Mouse (Mus musculus): ENCODE results near the gene Gcgr. TPM values are rescaled to one million over a fixed set of nuclear protein-coding genes. Genes with fewer than 3 reads are reported as not detected.

Gcgr gene
- polyA plus RNA-seq, 1 experiment from 2014 or later, result 0.59 TPM

DNA sequence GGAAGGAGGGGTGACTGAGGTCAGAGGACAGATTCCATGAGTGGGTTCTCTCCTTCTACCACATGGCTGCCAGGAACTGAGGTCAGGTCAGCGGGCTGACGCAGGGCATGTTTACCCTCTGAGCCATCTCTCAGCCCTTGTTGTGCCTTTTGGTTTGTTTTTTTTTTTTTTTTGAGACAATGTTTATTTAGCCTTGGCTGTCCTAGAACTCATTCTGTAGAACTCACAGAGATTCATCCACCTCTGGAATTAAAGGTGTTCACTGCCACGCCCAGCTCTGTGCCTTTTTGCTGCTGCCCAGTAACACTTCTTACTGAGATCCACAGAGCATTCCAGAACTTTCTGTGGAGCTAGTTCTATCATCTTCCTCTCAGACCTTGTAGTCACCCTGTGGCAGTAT is 24.8 kb upstream of the Gcgr start:
- H3K4me3 ChIP-seq (ENCODE audit: low read depth, low read length), result no peak overlapping the region
- no peak overlapping the region for H3K9ac ChIP-seq
- H3K4me2 ChIP-seq, result no peak overlapping the region
- H3K4me1 ChIP-seq (ENCODE audit: insufficient read depth), result 0 out of 2 replicates have a peak, but pooled peaks cover 4% of the 10 kb centered on the region
- H3K9me3 ChIP-seq (ENCODE audit: low read depth, low read length), result no peaks in the 10 kb centered on the region
- WGBS, result 73% methylated on average over 3 of the region's 3 CpGs
- DNase-seq (no peak), ATAC-seq (ENCODE audit: insufficient read depth) (no peak)
- no peak overlapping the region for H3K27ac ChIP-seq (ENCODE audit: low read depth)
- no peaks in the 10 kb centered on the region for H3K36me3 ChIP-seq (ENCODE audit: insufficient read depth)
- no peak for TF ChIP-seq CTCF (IDR thresholded peaks at IDR 0.05; ENCODE audit: low read depth)
- no peaks in the 10 kb centered on the region for H3K27me3 ChIP-seq (ENCODE audit: insufficient read depth, low read length)

DNA sequence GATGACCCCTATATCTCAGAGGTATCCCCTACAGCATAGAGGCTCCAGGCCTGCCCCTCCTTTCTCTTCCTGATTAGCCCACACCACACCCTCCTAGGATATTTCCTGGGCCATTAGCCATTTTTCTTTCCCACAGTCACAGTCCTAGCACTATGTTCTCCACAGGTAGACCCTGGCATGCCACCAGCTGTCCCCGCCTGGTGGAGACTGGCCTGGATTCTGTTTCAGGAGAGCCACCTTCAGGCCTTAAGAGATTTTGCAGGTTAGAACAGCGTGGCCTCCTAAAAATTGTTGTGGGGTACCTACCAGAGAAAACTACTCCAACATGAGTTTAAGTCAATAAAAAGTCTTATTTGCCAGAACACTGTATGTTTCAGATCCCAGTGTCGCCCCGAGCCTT is 23.6 kb upstream of the Gcgr start:
- H3K9me3 ChIP-seq (ENCODE audit: low read depth, low read length), result no peaks in the 10 kb centered on the region
- no peak overlapping the region for H3K9ac ChIP-seq
- TF ChIP-seq CTCF (IDR thresholded peaks at IDR 0.05; ENCODE audit: low read depth), result peak; percentile 58
- H3K4me1 ChIP-seq (ENCODE audit: insufficient read depth), result 0 out of 2 replicates have a peak, but pooled peaks cover 4% of the 10 kb centered on the region
- peak overlapping the region; percentile 82 for H3K27ac ChIP-seq (ENCODE audit: low read depth)
- ATAC-seq (ENCODE audit: insufficient read depth), result no peak
- DNase-seq, result peak; percentile 45
- no peaks in the 10 kb centered on the region for H3K27me3 ChIP-seq (ENCODE audit: insufficient read depth, low read length)
- H3K36me3 ChIP-seq (ENCODE audit: insufficient read depth), result no peaks in the 10 kb centered on the region
- 60% methylated on average over 4 of the region's 4 CpGs for WGBS
- H3K4me3 ChIP-seq (ENCODE audit: low read depth, low read length), result no peak overlapping the region
- no peak overlapping the region for H3K4me2 ChIP-seq

DNA sequence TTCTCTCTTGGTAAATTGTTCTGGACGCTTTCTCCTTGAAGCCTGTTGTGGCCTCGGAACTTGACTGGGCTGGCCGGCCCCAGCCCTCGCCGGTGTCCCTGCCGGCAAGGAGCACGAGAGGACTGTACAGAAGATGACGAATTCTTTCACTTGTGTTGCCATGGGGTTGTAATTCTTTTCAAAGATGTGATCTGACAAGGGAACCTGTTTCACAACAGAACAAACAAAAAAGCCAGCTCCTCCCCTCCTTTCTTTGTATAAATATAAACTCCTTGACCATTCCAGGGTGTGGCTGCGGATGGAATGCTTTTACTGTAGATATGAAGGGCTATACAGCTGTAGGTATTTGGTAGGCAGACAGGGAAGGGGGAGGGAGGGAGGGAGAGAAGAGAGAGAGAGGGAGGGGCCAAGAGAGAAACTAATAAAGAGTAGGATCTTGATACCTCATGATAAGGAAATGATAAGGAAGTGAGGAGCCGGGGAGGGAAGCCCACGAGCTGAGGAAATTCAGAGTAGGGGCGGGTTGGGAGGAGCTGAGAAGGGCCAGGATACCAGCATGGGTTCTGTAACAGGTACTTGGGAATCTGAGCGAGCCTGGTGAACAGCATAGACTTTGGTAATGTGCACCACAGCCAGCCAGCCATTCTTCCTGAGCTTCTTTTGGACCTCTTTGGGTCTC is 22.7 kb upstream of the Gcgr start:
- DNase-seq (peak; percentile 44), ATAC-seq (ENCODE audit: insufficient read depth) (peak; percentile 72)
- 0 out of 2 replicates have a peak, but pooled peaks cover 4% of the 10 kb centered on the region for H3K4me1 ChIP-seq (ENCODE audit: insufficient read depth)
- no peak overlapping the region for H3K4me2 ChIP-seq
- peak overlapping the region; percentile 82 for H3K27ac ChIP-seq (ENCODE audit: low read depth)
- H3K9me3 ChIP-seq (ENCODE audit: low read depth, low read length), result no peaks in the 10 kb centered on the region
- no peaks in the 10 kb centered on the region for H3K36me3 ChIP-seq (ENCODE audit: insufficient read depth)
- 46% methylated on average over 13 of the region's 13 CpGs for WGBS
- no peak overlapping the region for H3K4me3 ChIP-seq (ENCODE audit: low read depth, low read length)
- H3K27me3 ChIP-seq (ENCODE audit: insufficient read depth, low read length), result no peaks in the 10 kb centered on the region
- no peak for TF ChIP-seq CTCF (IDR thresholded peaks at IDR 0.05; ENCODE audit: low read depth)
- H3K9ac ChIP-seq, result no peak overlapping the region

- Histone ChIP-seq H3K9ac (no peak overlapping the region), H3K27ac (ENCODE audit: low read depth) (peak overlapping the region; percentile 50), H3K9me3 (ENCODE audit: low read depth, low read length) (no peaks in the 10 kb centered on the region), H3K27me3 (ENCODE audit: insufficient read depth, low read length) (no peaks in the 10 kb centered on the region), H3K36me3 (ENCODE audit: insufficient read depth) (no peaks in the 10 kb centered on the region), H3K4me3 (ENCODE audit: low read depth, low read length) (no peak overlapping the region), H3K4me1 (ENCODE audit: insufficient read depth) (0 out of 2 replicates have a peak, but pooled peaks cover 4% of the 10 kb centered on the region), H3K4me2 (no peak overlapping the region)
- WGBS, result 74% methylated on average over 9 of the region's 9 CpGs
- ATAC-seq (ENCODE audit: insufficient read depth) (no peak), DNase-seq (no peak)
- no peak for TF ChIP-seq CTCF (IDR thresholded peaks at IDR 0.05; ENCODE audit: low read depth)
Observed at GRCm38 (mm10) chr11:120508290-120508870, 22.1 kb upstream of the Gcgr start.

DNA sequence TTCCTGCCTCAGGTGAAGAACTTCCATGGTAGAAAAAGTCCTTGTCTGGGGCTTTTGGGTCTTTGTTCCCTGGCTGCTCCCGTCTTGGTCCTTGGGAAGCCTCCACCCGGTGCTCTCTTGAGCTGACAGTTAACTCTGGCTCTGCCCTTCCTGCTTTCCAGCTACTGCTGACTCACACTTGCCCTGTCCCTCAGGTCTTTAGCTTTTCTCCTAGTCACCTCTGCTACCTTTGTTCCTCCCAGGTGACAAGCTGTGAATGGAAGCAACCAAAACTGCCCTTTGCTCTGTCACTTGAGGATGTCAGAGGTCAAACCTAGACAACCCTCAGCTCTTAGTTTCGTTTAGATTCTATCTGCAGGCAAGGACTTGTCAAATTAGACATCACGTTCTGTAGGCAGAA is 20.6 kb upstream of the Gcgr start:
- TF ChIP-seq CTCF (IDR thresholded peaks at IDR 0.05; ENCODE audit: low read depth), result no peak
- Histone ChIP-seq H3K36me3 (ENCODE audit: insufficient read depth) (no peaks in the 10 kb centered on the region), H3K9me3 (ENCODE audit: low read depth, low read length) (no peaks in the 10 kb centered on the region), H3K4me1 (ENCODE audit: insufficient read depth) (0 out of 2 replicates have a peak, but pooled peaks cover 4% of the 10 kb centered on the region), H3K4me2 (peak overlapping the region; percentile 49), H3K9ac (peak overlapping the region; percentile 38; the same call in 1 of the 2 replicates), H3K4me3 (ENCODE audit: low read depth, low read length) (no peak overlapping the region; the same call in 1 of the 2 replicates), H3K27ac (ENCODE audit: low read depth) (peak overlapping the region; percentile 2; the same call in 1 of the 2 replicates), H3K27me3 (ENCODE audit: insufficient read depth, low read length) (no peaks in the 10 kb centered on the region)
- DNase-seq, result no peak
- no peak for ATAC-seq (ENCODE audit: insufficient read depth)
- 41% methylated on average over 4 of the region's 4 CpGs for WGBS

DNA sequence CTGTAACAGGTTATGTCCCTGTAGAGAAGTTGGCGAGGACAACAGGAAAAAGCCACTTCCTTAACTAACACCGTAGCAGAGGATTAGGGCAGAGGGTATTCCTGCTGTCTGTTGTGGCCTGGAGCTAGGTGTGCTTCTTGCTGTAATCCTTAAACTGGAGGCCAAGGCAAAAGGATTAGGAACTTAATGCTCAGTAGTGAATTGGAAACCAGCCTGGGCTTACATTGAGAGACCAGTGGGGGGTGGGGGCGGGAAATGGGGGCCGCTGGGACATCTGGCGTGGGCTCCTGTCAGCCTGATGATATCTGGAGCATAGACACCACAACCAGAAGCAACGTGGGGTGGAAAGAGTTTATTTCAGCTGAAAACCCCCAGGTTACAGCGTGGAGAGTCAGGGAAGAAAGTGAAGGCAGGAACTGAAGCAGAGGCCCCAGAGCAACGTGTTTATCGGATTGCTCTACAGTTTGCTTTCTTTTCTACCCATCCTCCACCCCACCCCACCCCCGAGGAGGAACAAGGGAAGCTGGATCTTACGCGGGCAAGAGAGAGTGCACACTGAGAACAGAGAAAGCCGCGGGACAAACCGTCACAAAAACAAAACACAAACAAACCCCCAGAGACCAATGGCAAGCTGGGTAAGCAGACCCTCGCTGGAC is 20.0 kb upstream of the Gcgr start:
- no peaks in the 10 kb centered on the region for H3K27me3 ChIP-seq (ENCODE audit: insufficient read depth, low read length)
- ATAC-seq (ENCODE audit: insufficient read depth) (0 out of 2 replicates have a peak, but pooled peaks have one; percentile 25), DNase-seq (peak; percentile 57)
- H3K9me3 ChIP-seq (ENCODE audit: low read depth, low read length), result no peaks in the 10 kb centered on the region
- 0 out of 2 replicates have a peak, but pooled peaks cover 4% of the 10 kb centered on the region for H3K4me1 ChIP-seq (ENCODE audit: insufficient read depth)
- WGBS, result 7% methylated on average over 16 of the region's 16 CpGs
- H3K4me3 ChIP-seq (ENCODE audit: low read depth, low read length), result peak overlapping the region; percentile 6
- H3K4me2 ChIP-seq, result peak overlapping the region; percentile 49
- H3K27ac ChIP-seq (ENCODE audit: low read depth), result peak overlapping the region; percentile 2
- H3K9ac ChIP-seq, result peak overlapping the region; percentile 38
- no peak for TF ChIP-seq CTCF (IDR thresholded peaks at IDR 0.05; ENCODE audit: low read depth)
- no peaks in the 10 kb centered on the region for H3K36me3 ChIP-seq (ENCODE audit: insufficient read depth)

Measured in lung, embryonic 14.5 days (tissue).